Mouse (Mus musculus): ENCODE data around the gene Stk11ip. TPM values are rescaled to one million over a fixed set of nuclear protein-coding genes. Genes with fewer than 3 reads are reported as not detected.

Gene Stk11ip
- total and polyA plus RNA-seq, 3 experiments, result 16.0 to 36.9 (median 17.3) TPM

GRCm38 (mm10) chr1:75570403-75570802 lies 49.1 kb downstream of the Stk11ip start:
- H3K9me3 ChIP-seq (replicated peaks; ENCODE audit: low read length), result no peaks in the 10 kb centered on the region
- dilution Hi-C loops (cut with MboI; ENCODE audit: extremely low pct_ligation_motif_present, extremely low pct_unique_long_range_greater_than_20kb, low sequenced_read_pairs) (no loop called here), in situ Hi-C loops (cut with MboI; ENCODE audit: low pct_ligation_motif_present, low pct_unique_long_range_greater_than_20kb, low sequenced_read_pairs) (loop anchor here (25.0 kb wide), 1 partner anchor 233 kb away; no protein-coding TSS in a partner anchor)

GRCm38 (mm10) chr1:75572776-75573175 lies 51.4 kb downstream of the Stk11ip start:
- TF ChIP-seq CHD1 (IDR thresholded peaks at IDR 0.05; ENCODE audit: low read depth, low read length) (no peak), NRF1 (IDR thresholded peaks at IDR 0.05; ENCODE audit: low read depth, low read length) (no peak), GABPA (IDR thresholded peaks at IDR 0.05; ENCODE audit: insufficient replicate concordance, low read depth, low read length) (no peak), MYC (IDR thresholded peaks at IDR 0.05; ENCODE audit: low read depth, low read length) (no peak), JUN (IDR thresholded peaks at IDR 0.05; ENCODE audit: insufficient read depth, low read depth, low read length) (no peak), USF1 (IDR thresholded peaks at IDR 0.05; ENCODE audit: low read depth, low read length) (no peak), ZNF384 (IDR thresholded peaks at IDR 0.05; ENCODE audit: low read depth, low read length) (no peak), ZKSCAN1 (IDR thresholded peaks at IDR 0.05; ENCODE audit: borderline replicate concordance, low read depth, low read length) (no peak), MEF2A (IDR thresholded peaks at IDR 0.05; ENCODE audit: borderline replicate concordance, low read depth, low read length) (no peak), RCOR1 (conservative IDR thresholded peaks at IDR 0.05; ENCODE audit: low read depth, low read length) (no peak)
- DNase-seq (ENCODE audit: extremely low read depth), result no peak
- no peak overlapping the region for H3K4me2 ChIP-seq (ENCODE audit: insufficient read depth, low read depth, poor library complexity, severe bottlenecking)
- in situ Hi-C loops (cut with MboI; ENCODE audit: low pct_ligation_motif_present, low pct_unique_long_range_greater_than_20kb, low sequenced_read_pairs) (loop anchor here (25.0 kb wide), 1 partner anchor 235 kb away; no protein-coding TSS in a partner anchor), dilution Hi-C loops (cut with MboI; ENCODE audit: extremely low pct_ligation_motif_present, extremely low pct_unique_long_range_greater_than_20kb, low sequenced_read_pairs) (no loop called here)
- no peaks in the 10 kb centered on the region for H3K79me2 ChIP-seq (replicated peaks; ENCODE audit: control insufficient read depth, extremely low read depth, insufficient read depth, poor library complexity, severe bottlenecking)
- no peak overlapping the region for H3K9ac ChIP-seq (ENCODE audit: insufficient read depth, low read depth)
- H3K4me3 ChIP-seq (replicated peaks in 1 of 3; ENCODE audit: low read depth in 2 of 3, low read length in 2 of 3, poor library complexity in 1 of 3), result no peak overlapping the region
- no peaks in the 10 kb centered on the region for H3K36me3 ChIP-seq (replicated peaks in 1 of 2; ENCODE audit: control insufficient read depth in 1 of 2, insufficient read depth in 1 of 2, low read length in 1 of 2)
- no peaks in the 10 kb centered on the region for H3K9me3 ChIP-seq (replicated peaks; ENCODE audit: low read length)
- H3K27me3 ChIP-seq (replicated peaks), result peaks cover 14% of the 10 kb centered on the region
- H3K4me1 ChIP-seq (ENCODE audit: control insufficient read depth in 1 of 2, insufficient read depth in 2 of 2), result peaks cover 0 to 6% of the 10 kb centered on the region in 2 experiments; a peak in 1 of 4 replicates
- no peak overlapping the region for H3K27ac ChIP-seq (ENCODE audit: insufficient read depth, low read depth)

More at GRCm38 (mm10) chr1:75570403-75570802, 49.1 kb downstream of the Stk11ip start:
- Histone ChIP-seq H3K4me1 (ENCODE audit: control insufficient read depth in 1 of 2, insufficient read depth in 2 of 2) (peaks cover 4 to 20% of the 10 kb centered on the region in 2 experiments; a peak in 3 of 4 replicates), H3K36me3 (replicated peaks in 1 of 2; ENCODE audit: control insufficient read depth in 1 of 2, insufficient read depth in 1 of 2, low read length in 1 of 2) (no peaks in the 10 kb centered on the region), H3K4me3 (replicated peaks in 1 of 3; ENCODE audit: low read depth in 2 of 3, low read length in 2 of 3, poor library complexity in 1 of 3) (no peak overlapping the region), H3K4me2 (ENCODE audit: insufficient read depth, low read depth, poor library complexity, severe bottlenecking) (no peak overlapping the region), H3K27ac (ENCODE audit: insufficient read depth, low read depth) (no peak overlapping the region), H3K79me2 (replicated peaks; ENCODE audit: control insufficient read depth, extremely low read depth, insufficient read depth, poor library complexity, severe bottlenecking) (no peaks in the 10 kb centered on the region), H3K9ac (ENCODE audit: insufficient read depth, low read depth) (no peak overlapping the region), H3K27me3 (replicated peaks) (peaks cover 9% of the 10 kb centered on the region)
- no peak for DNase-seq (ENCODE audit: extremely low read depth)
- TF ChIP-seq EP300 (IDR thresholded peaks at IDR 0.05; ENCODE audit: low read length) (no peak), MAZ (IDR thresholded peaks at IDR 0.05; ENCODE audit: low read depth, low read length) (no peak), MEF2A (IDR thresholded peaks at IDR 0.05; ENCODE audit: borderline replicate concordance, low read depth, low read length) (no peak), IRF4 (IDR thresholded peaks at IDR 0.05; ENCODE audit: low read depth, low read length) (no peak), ZC3H11A (IDR thresholded peaks at IDR 0.05; ENCODE audit: low read depth, low read length) (no peak), RCOR1 (conservative IDR thresholded peaks at IDR 0.05; ENCODE audit: low read depth, low read length) (no peak), USF1 (IDR thresholded peaks at IDR 0.05; ENCODE audit: low read depth, low read length) (no peak), NELFE (IDR thresholded peaks at IDR 0.05; ENCODE audit: low read depth, low read length) (no peak), ELF1 (IDR thresholded peaks at IDR 0.05; ENCODE audit: low read depth, low read length) (no peak), MYC (IDR thresholded peaks at IDR 0.05; ENCODE audit: low read depth, low read length) (no peak), CHD1 (IDR thresholded peaks at IDR 0.05; ENCODE audit: low read depth, low read length) (no peak), TCF12 (IDR thresholded peaks at IDR 0.05; ENCODE audit: low read depth, low read length) (no peak), MAFK (IDR thresholded peaks at IDR 0.05; ENCODE audit: insufficient replicate concordance, low read length) (no peak), PAX5 (IDR thresholded peaks at IDR 0.05; ENCODE audit: low read length) (no peak), POLR2A (IDR thresholded peaks at IDR 0.05; ENCODE audit: low read depth, low read length) (no peak), RAD21 (IDR thresholded peaks at IDR 0.05; ENCODE audit: low read depth, low read length) (no peak), ETS1 (conservative IDR thresholded peaks at IDR 0.05; ENCODE audit: low read depth, low read length) (no peak)
